Mouse (Mus musculus): ENCODE results near the gene Lypd5.

DNA sequence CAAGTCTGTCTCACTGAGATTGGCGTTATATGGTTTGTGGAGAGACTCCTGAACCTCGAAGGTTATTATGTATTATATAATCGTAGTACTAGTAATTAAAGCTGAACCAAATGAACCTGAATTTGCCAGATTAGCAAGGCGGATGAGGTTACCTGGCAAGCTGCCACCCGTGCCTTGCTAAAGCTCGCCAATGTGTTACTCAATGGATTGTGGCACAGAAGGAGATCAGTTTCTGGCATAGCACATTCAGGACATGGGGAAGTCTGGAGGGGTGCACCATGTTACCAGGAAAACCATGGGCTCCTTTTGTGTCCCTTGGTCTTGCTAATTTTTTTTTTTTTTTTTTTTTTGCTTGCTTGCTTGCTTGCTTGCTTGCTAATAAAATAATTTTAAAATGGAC lies 23.8 kb upstream of the Lypd5 start:
- TF ChIP-seq POLR2A (IDR thresholded peaks at IDR 0.05; ENCODE audit: low read depth, low read length) (no peak), CTCF (IDR thresholded peaks at IDR 0.05; ENCODE audit: extremely low read depth, insufficient read depth, insufficient read length, insufficient replicate concordance) (no peak)

Data from spleen, adult 2 months (tissue).